Mouse (Mus musculus) ES-Bruce4 (cell line): ENCODE measurements around the gene Kcnc3. TPM values are rescaled to one million over a fixed set of nuclear protein-coding genes. Genes with fewer than 3 reads are reported as not detected.
A peak's percentile ranks its signal among the peaks of the same experiment; 100 is the strongest.

Experiments
- H3K27ac ChIP-seq: 2 replicates; pipeline ENCODE4 v1.5.1; 2012; ENCODE audit warnings: low read length, inconsistent platforms; ENCODE audit not compliant: insufficient read depth
- H3K27me3 ChIP-seq: 2 replicates; pipeline ENCODE4 v1.6.1; 2012; ENCODE audit warnings: mild to moderate bottlenecking, low read length, inconsistent platforms; ENCODE audit not compliant: control insufficient read depth, poor library complexity, insufficient read depth, severe bottlenecking
- H3K36me3 ChIP-seq: 2 replicates; pipeline ENCODE4 v1.6.1; 2012; ENCODE audit warnings: inconsistent platforms, mild to moderate bottlenecking, low read length, moderate library complexity; ENCODE audit not compliant: control insufficient read depth, poor library complexity, insufficient read depth, severe bottlenecking
- H3K4me1 ChIP-seq: one replicate; pipeline ENCODE4 v1.8.1; 2011; ENCODE audit warnings: low read length; ENCODE audit not compliant: control insufficient read depth, insufficient read depth
- H3K4me3 ChIP-seq: 2 replicates; pipeline ENCODE4 v1.5.1; 2011; ENCODE audit warnings: low read depth, mild to moderate bottlenecking, low read length
- H3K9ac ChIP-seq: 2 replicates; pipeline ENCODE4 v1.6.1; 2012; ENCODE audit warnings: low read depth, mild to moderate bottlenecking, inconsistent platforms; ENCODE audit not compliant: poor library complexity, severe bottlenecking
- H3K9me3 ChIP-seq: replicated peaks from 2 replicates; pipeline ENCODE4 v1.6.1; 2012; ENCODE audit warnings: mild to moderate bottlenecking, low read length, inconsistent platforms; ENCODE audit not compliant: control insufficient read depth, poor library complexity, insufficient read depth, severe bottlenecking
- CTCF ChIP-seq: IDR thresholded peaks from one replicate; pipeline ENCODE4 v1.8.1; 2011; ENCODE audit warnings: low read depth, low read length
- EP300 ChIP-seq: IDR thresholded peaks from 2 replicates; pipeline ENCODE4 v1.6.1; 2011; ENCODE audit warnings: low read depth, low read length; ENCODE audit not compliant: insufficient read depth
- POLR2A ChIP-seq: IDR thresholded peaks from one replicate; pipeline ENCODE4 v1.8.1; 2011; ENCODE audit warnings: low read length; ENCODE audit not compliant: insufficient read depth
- polyA plus RNA-seq: library from polyadenylated mRNA; stranded (reverse); fragments of >200 nt; gene quantifications from 2 replicates; pipeline ENCODE4 v1.2.4, GENCODE M21; 2011; ENCODE audit warnings: low read depth; ENCODE audit not compliant: missing spikeins, insufficient read depth, insufficient read length

Gene Kcnc3
- polyA plus RNA-seq, 1 experiment, result 12.3 TPM

- no peaks in the 10 kb centered on the region for H3K27me3 ChIP-seq
- H3K4me1 ChIP-seq, result peaks cover 5% of the 10 kb centered on the region
- peak within 1 kb of the TSS; percentile 76 for H3K4me3 ChIP-seq
- peaks cover 12% of the 10 kb centered on the region for H3K36me3 ChIP-seq
- peak; percentile 77 for TF ChIP-seq CTCF
- peak; percentile 64 for TF ChIP-seq POLR2A
- no peak for TF ChIP-seq EP300
- H3K27ac ChIP-seq, result peak within 1 kb of the TSS; percentile 23; the same call in 1 of the 2 replicates
- no peaks in the 10 kb centered on the region for H3K9me3 ChIP-seq
- H3K9ac ChIP-seq, result peak within 1 kb of the TSS; percentile 42
Observed at GRCm38 (mm10) chr7:44548497-44549087, 41.9 kb upstream of the Kcnc3 start, which contains the start of gene Pold1. TSS of gene Pold1 (minus strand) at chr7:44548849.

DNA sequence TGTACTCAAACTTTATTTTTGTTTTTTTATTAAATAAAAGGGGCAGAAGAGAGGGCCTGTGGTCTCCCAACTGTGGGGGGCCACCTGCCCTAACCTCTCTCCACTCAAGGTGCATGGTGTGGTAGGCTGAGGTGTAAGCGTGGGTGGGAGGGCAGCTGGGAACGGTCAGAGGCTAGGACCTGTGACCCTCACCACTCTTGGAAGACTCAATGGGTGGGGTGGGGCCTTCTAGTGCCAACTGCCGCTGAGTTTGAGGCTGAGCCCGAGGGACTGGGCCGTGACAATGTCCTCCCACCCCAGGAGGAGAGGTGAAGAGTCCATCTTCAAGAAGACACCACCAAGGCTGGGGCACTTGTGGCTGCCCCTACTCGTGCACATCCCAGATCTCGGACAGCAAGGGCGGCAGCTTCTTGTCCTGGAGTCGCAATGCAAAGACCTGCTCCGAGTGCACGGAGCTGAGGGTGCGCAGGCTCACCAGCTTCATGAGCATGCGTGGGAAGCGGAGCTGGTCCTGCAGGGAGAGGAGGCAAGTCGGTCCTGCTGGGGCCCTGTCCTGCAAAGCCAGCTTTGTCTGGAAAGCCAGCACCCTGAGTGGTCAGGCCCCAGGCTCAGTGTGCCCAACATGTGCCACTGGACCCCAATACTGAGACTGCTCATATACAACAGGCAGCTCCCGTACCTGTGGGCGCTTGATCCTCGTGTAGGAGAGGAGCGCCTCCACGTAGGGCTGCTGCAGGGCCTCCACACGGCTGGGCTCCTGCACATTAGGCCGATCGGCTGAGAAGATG lies 40.6 kb upstream of the Kcnc3 start:
- no peak for TF ChIP-seq POLR2A
- no peak for TF ChIP-seq EP300
- no peak for TF ChIP-seq CTCF
- no peaks in the 10 kb centered on the region for H3K9me3 ChIP-seq
- H3K9ac ChIP-seq, result no peak overlapping the region
- H3K4me1 ChIP-seq, result peaks cover 5% of the 10 kb centered on the region
- no peaks in the 10 kb centered on the region for H3K27me3 ChIP-seq
- H3K4me3 ChIP-seq, result no peak overlapping the region
- peaks cover 12% of the 10 kb centered on the region for H3K36me3 ChIP-seq
- H3K27ac ChIP-seq, result no peak overlapping the region

DNA sequence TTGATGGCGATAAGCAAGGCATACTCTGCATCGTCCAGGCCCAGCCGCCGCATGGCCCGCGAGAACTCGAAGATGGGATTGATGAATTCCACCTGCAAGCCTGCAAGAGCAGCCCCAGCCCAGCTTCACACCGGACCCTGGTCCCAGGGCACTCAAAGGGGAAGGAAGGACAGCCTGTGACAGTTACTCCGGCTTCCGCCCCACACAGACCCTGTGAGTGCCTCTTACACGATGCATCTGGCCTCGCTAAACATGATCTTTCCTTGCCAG lies 40.1 kb upstream of the Kcnc3 start:
- Histone ChIP-seq H3K36me3 (peaks cover 12% of the 10 kb centered on the region), H3K9me3 (no peaks in the 10 kb centered on the region), H3K4me1 (peaks cover 5% of the 10 kb centered on the region), H3K27ac (no peak overlapping the region), H3K27me3 (no peaks in the 10 kb centered on the region), H3K4me3 (no peak overlapping the region), H3K9ac (no peak overlapping the region)
- no peak for TF ChIP-seq POLR2A
- no peak for TF ChIP-seq CTCF
- TF ChIP-seq EP300, result no peak

DNA sequence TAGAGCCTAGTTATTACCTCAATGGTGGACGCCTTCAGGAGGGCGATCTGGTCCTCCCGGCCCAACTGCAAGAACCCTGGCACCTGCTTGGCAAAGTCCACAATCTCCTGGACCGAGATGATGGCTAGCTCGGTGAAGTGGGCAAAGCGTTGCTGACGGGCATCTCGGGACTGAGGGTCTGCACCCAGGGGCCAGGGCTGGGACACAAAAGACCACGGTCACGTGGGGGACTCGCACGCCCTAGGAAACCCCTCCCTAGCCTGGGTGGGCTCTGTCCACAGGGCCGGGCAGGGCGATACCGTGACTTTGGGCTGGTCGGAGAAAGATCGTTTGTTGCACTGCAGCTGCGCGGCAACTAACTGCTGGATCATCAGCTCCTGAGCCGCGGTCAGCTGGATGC lies 39.2 kb upstream of the Kcnc3 start:
- H3K27ac ChIP-seq, result no peak overlapping the region
- TF ChIP-seq POLR2A, result no peak
- no peak for TF ChIP-seq EP300
- TF ChIP-seq CTCF, result no peak
- H3K4me1 ChIP-seq, result peaks cover 5% of the 10 kb centered on the region
- no peak overlapping the region for H3K9ac ChIP-seq
- H3K4me3 ChIP-seq, result peak overlapping the region; percentile 9
- H3K9me3 ChIP-seq, result no peaks in the 10 kb centered on the region
- H3K27me3 ChIP-seq, result no peaks in the 10 kb centered on the region
- peaks cover 12% of the 10 kb centered on the region for H3K36me3 ChIP-seq

DNA sequence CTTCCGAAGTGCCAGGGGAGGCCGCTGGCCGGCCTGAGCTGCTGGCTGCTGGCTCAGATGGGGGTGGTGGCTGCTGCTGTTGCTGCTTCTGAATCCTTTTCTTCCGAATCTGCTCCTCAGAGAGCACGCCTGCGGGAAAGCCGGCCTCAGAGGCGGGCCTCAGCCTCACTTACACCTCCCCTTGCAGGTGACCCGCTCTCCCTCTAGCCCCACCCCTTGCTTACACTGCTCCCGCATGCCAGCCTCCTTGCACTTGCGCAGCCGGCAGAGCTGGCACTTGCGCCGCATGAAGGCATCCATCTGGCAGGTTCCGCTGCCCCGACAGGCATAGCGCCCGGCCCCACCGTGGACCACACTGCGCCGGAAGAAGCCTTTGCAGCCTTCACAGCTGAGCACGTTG lies 38.7 kb upstream of the Kcnc3 start:
- no peaks in the 10 kb centered on the region for H3K27me3 ChIP-seq

GRCm38 (mm10) chr7:44552141-44552908 lies 38.1 kb upstream of the Kcnc3 start:
- Histone ChIP-seq H3K36me3 (peaks cover 12% of the 10 kb centered on the region), H3K4me3 (peak overlapping the region; percentile 73), H3K4me1 (peaks cover 5% of the 10 kb centered on the region), H3K27me3 (no peaks in the 10 kb centered on the region), H3K9ac (peak overlapping the region; percentile 41), H3K9me3 (no peaks in the 10 kb centered on the region), H3K27ac (no peak overlapping the region)
- TF ChIP-seq EP300, result no peak
- TF ChIP-seq CTCF, result no peak
- TF ChIP-seq POLR2A, result no peak

More for the DNA sequence above, 38.7 kb upstream of the Kcnc3 start:
- H3K9me3 ChIP-seq, result no peaks in the 10 kb centered on the region
- no peak overlapping the region for H3K27ac ChIP-seq
- H3K4me1 ChIP-seq, result peaks cover 5% of the 10 kb centered on the region
- peaks cover 12% of the 10 kb centered on the region for H3K36me3 ChIP-seq
- H3K4me3 ChIP-seq, result peak overlapping the region; percentile 73
- TF ChIP-seq POLR2A (no peak), CTCF (no peak), EP300 (no peak)
- peak overlapping the region; percentile 41 for H3K9ac ChIP-seq
